ENCODE assay signal across 10 mouse cellular contexts in the genomic region with DNA sequence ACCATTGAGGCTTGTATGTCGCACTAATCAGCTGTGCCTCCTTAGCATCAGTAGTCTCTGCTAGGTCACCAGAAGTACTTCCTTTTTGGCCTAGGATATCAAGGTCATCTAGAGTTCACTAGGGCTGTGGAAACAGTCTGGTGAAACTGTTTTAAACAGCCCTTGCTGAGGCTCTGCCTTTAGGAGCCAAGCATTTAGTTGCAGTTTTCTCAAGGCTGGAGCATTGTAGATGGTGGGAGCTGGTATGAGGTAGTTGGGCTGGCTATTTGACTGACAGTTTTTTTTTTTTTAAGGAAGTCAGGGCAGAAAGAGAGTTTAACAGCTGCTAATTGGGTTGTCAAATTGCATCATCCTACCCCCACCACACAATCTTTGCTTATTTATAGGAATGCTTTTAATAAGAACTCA. TPM values are rescaled to one million over a fixed set of nuclear protein-coding genes. Genes with fewer than 3 reads are reported as not detected.
DNase-seq lines count a peak whose midpoint lies in the region; ATAC-seq and TF ChIP-seq lines count a peak whose summit lies in the region.
"Had no signal": no experiment of that assay in that cellular context is flagged by ENCODE, and none has a peak within 500 bp of the region (broad histone marks: within the 10 kb centered on the region; RNA-seq: fewer than 3 reads in every experiment).

No protein-coding gene starts in this region.

- peak; percentile 42 for DNase-seq in CH12.LX (ENCODE audit: extremely low read depth)
- DNase-seq in forebrain, embryonic 11.5 days (ENCODE audit: low spot score): no peak
- no peak for DNase-seq in forebrain, embryonic 10.5 days (ENCODE audit: extremely low spot score, low spot score)
- DNase-seq in spleen, adult 18-20 months: no peak

- no peaks in the 10 kb centered on the region for H3K79me2 ChIP-seq in CH12.LX (replicated peaks; ENCODE audit: control insufficient read depth, extremely low read depth, insufficient read depth, poor library complexity, severe bottlenecking)

- dilution Hi-C loops in CH12.LX (cut with MboI; ENCODE audit: extremely low pct_ligation_motif_present, extremely low pct_unique_long_range_greater_than_20kb, low sequenced_read_pairs): no loop called here

- H3K9me3 ChIP-seq in kidney, embryonic 15.5 days (replicated peaks): no peaks in the 10 kb centered on the region
- no peaks in the 10 kb centered on the region for H3K9me3 ChIP-seq in kidney, embryonic 14.5 days (ENCODE audit: control insufficient read depth, low read length)
- no peaks in the 10 kb centered on the region for H3K9me3 ChIP-seq in CH12.LX (replicated peaks; ENCODE audit: low read length)
- H3K9me3 ChIP-seq in forebrain, embryonic 11.5 days (ENCODE audit: control insufficient read depth, low read length): no peaks in the 10 kb centered on the region
- H3K9me3 ChIP-seq in forebrain, embryonic 10.5 days: no peaks in the 10 kb centered on the region

- TF ChIP-seq RAD21 in CH12.LX (IDR thresholded peaks at IDR 0.05; ENCODE audit: low read depth, low read length): no peak

- no peaks in the 10 kb centered on the region for H3K36me3 ChIP-seq in kidney, embryonic 15.5 days
- H3K36me3 ChIP-seq in kidney, embryonic 14.5 days (ENCODE audit: control insufficient read depth, insufficient read depth, low read length): no peaks in the 10 kb centered on the region
- H3K36me3 ChIP-seq in CH12.LX (replicated peaks in 1 of 2; ENCODE audit: control insufficient read depth in 1 of 2, insufficient read depth in 1 of 2, low read length in 1 of 2): peaks cover 0 to 14% of the 10 kb centered on the region in 2 experiments
- no peaks in the 10 kb centered on the region for H3K36me3 ChIP-seq in forebrain, embryonic 11.5 days (ENCODE audit: control insufficient read depth, insufficient read depth, low read length)
- no peaks in the 10 kb centered on the region for H3K36me3 ChIP-seq in forebrain, embryonic 10.5 days (replicated peaks)

- 38% methylated on average over 1 of the region's 1 CpGs for whole genome bisulfite sequencing in kidney, embryonic 15.5 days
- 48% methylated on average over 1 of the region's 1 CpGs for WGBS in kidney, embryonic 14.5 days
- WGBS in forebrain, embryonic 11.5 days: 78% methylated on average over 1 of the region's 1 CpGs
- WGBS in forebrain, embryonic 10.5 days: 74% methylated on average over 1 of the region's 1 CpGs

- no peaks in the 10 kb centered on the region for H3K27me3 ChIP-seq in kidney, embryonic 15.5 days
- H3K27me3 ChIP-seq in kidney, embryonic 14.5 days (ENCODE audit: control insufficient read depth, insufficient read depth, low read length): no peaks in the 10 kb centered on the region
- no peaks in the 10 kb centered on the region for H3K27me3 ChIP-seq in CH12.LX (replicated peaks)
- no peaks in the 10 kb centered on the region for H3K27me3 ChIP-seq in forebrain, embryonic 11.5 days (ENCODE audit: control insufficient read depth, insufficient read depth, low read length)
- H3K27me3 ChIP-seq in forebrain, embryonic 10.5 days (ENCODE audit: poor library complexity, severe bottlenecking): no peaks in the 10 kb centered on the region
- H3K27me3 ChIP-seq: Patski had no signal

- no peak overlapping the region for H3K9ac ChIP-seq in kidney, embryonic 15.5 days
- H3K9ac ChIP-seq in kidney, embryonic 14.5 days (ENCODE audit: low read depth, low read length): no peak overlapping the region
- no peak overlapping the region for H3K9ac ChIP-seq in CH12.LX (ENCODE audit: insufficient read depth, low read depth)
- H3K9ac ChIP-seq in forebrain, embryonic 11.5 days (ENCODE audit: low read length): no peak overlapping the region

- 0 out of 2 replicates have a peak overlapping the region, but pooled peaks have one; percentile 13 for H3K27ac ChIP-seq in kidney, embryonic 15.5 days
- H3K27ac ChIP-seq in kidney, embryonic 14.5 days (ENCODE audit: low read depth, low read length): no peak overlapping the region
- no peak overlapping the region for H3K27ac ChIP-seq in CH12.LX (ENCODE audit: insufficient read depth, low read depth)
- H3K27ac ChIP-seq in cortical plate, adult 2 months (ENCODE audit: insufficient read depth, low read length): 0 out of 2 replicates have a peak overlapping the region, but pooled peaks have one; percentile 47
- H3K27ac ChIP-seq in forebrain, embryonic 11.5 days (ENCODE audit: low read depth, low read length): no peak overlapping the region
- no peak overlapping the region for H3K27ac ChIP-seq in forebrain, embryonic 10.5 days

- ATAC-seq in kidney, embryonic 15.5 days (replicated peaks; ENCODE audit: low FRiP score): no peak
- no peak for ATAC-seq in kidney, embryonic 14.5 days (ENCODE audit: low FRiP score, low TSS enrichment)
- peak; percentile 96 for ATAC-seq in megakaryocyte, adult 5-6 weeks (ENCODE audit: poor library complexity, severe bottlenecking)
- no peak for ATAC-seq in forebrain, embryonic 11.5 days (replicated peaks; ENCODE audit: low FRiP score)
- ATAC-seq: midbrain, embryonic 16.5 days; Patski had no signal

- no peak for TF ChIP-seq POLR2A in CH12.LX (IDR thresholded peaks at IDR 0.05; ENCODE audit: low read depth, low read length)
- TF ChIP-seq POLR2A in cortical plate, adult 2 months (IDR thresholded peaks at IDR 0.05; ENCODE audit: extremely low read depth, insufficient read depth, low read length): no peak

- peak; percentile 40; the same call in 1 of the 2 replicates for TF ChIP-seq EP300 in CH12.LX (IDR thresholded peaks at IDR 0.05; ENCODE audit: low read length)

- no peak overlapping the region for H3K4me3 ChIP-seq in kidney, embryonic 15.5 days (replicated peaks)
- H3K4me3 ChIP-seq in kidney, embryonic 14.5 days (ENCODE audit: low read length): no peak overlapping the region
- no peak overlapping the region for H3K4me3 ChIP-seq in CH12.LX (replicated peaks in 1 of 3; ENCODE audit: low read depth in 2 of 3, low read length in 2 of 3, poor library complexity in 1 of 3)
- H3K4me3 ChIP-seq in cortical plate, adult 2 months (ENCODE audit: insufficient read depth, low read length): no peak overlapping the region
- H3K4me3 ChIP-seq in forebrain, embryonic 11.5 days (ENCODE audit: low read depth, low read length): no peak overlapping the region
- H3K4me3 ChIP-seq in forebrain, embryonic 10.5 days: no peak overlapping the region

- in situ Hi-C loops in CH12.LX (cut with MboI; ENCODE audit: low pct_ligation_motif_present, low pct_unique_long_range_greater_than_20kb, low sequenced_read_pairs): loop anchor here (5.0 kb wide), 1 partner anchor 35 kb away; no protein-coding TSS in a partner anchor

- peaks cover 31% of the 10 kb centered on the region for H3K4me1 ChIP-seq in kidney, embryonic 15.5 days
- peaks cover 24% of the 10 kb centered on the region for H3K4me1 ChIP-seq in kidney, embryonic 14.5 days (ENCODE audit: control insufficient read depth, insufficient read depth, low read length)
- peaks cover 8 to 26% of the 10 kb centered on the region in 2 experiments for H3K4me1 ChIP-seq in CH12.LX (ENCODE audit: control insufficient read depth in 1 of 2, insufficient read depth in 2 of 2)
- H3K4me1 ChIP-seq in cortical plate, adult 2 months (ENCODE audit: control insufficient read depth, insufficient read depth, low read length): peaks cover 6% of the 10 kb centered on the region; the same call in 1 of the 2 replicates
- 0 out of 2 replicates have a peak, but pooled peaks cover 2% of the 10 kb centered on the region for H3K4me1 ChIP-seq in forebrain, embryonic 11.5 days (replicated peaks; ENCODE audit: control insufficient read depth, insufficient read depth, low read length)
- peaks cover 31% of the 10 kb centered on the region for H3K4me1 ChIP-seq in forebrain, embryonic 10.5 days

- H3K4me2 ChIP-seq in kidney, embryonic 15.5 days: no peak overlapping the region
- no peak overlapping the region for H3K4me2 ChIP-seq in kidney, embryonic 14.5 days (replicated peaks; ENCODE audit: low read depth, low read length)
- H3K4me2 ChIP-seq in CH12.LX (ENCODE audit: insufficient read depth, low read depth, poor library complexity, severe bottlenecking): peak overlapping the region; percentile 52; the same call in 1 of the 2 replicates
- H3K4me2 ChIP-seq in forebrain, embryonic 11.5 days (ENCODE audit: low read depth, low read length, severe bottlenecking): no peak overlapping the region

- no peak for TF ChIP-seq CTCF in CH12.LX (conservative IDR thresholded peaks at IDR 0.05 in 1 of 2, IDR thresholded peaks at IDR 0.05 in 1 of 2; ENCODE audit: low read depth in 2 of 2, low read length in 2 of 2)
- TF ChIP-seq CTCF in cortical plate, adult 2 months (IDR thresholded peaks at IDR 0.05; ENCODE audit: extremely low read depth, insufficient read depth, low read length): no peak

TF ChIP-seq in CH12.LX, 34 proteins besides CTCF, POLR2A, EP300 and RAD21:
- TF ChIP-seq MAFK (IDR thresholded peaks at IDR 0.05; ENCODE audit: insufficient replicate concordance, low read length) (no peak), MAZ (IDR thresholded peaks at IDR 0.05; ENCODE audit: low read depth, low read length) (0 out of 2 replicates have a peak, but pooled peaks have one; percentile 31), HCFC1 (IDR thresholded peaks at IDR 0.05; ENCODE audit: low read depth, low read length) (peak; percentile 16; the same call in 1 of the 2 replicates), ETS1 (conservative IDR thresholded peaks at IDR 0.05; ENCODE audit: low read depth, low read length) (no peak), ZNF384 (IDR thresholded peaks at IDR 0.05; ENCODE audit: low read depth, low read length) (peak; percentile 89), ELF1 (IDR thresholded peaks at IDR 0.05; ENCODE audit: low read depth, low read length) (0 out of 2 replicates have a peak, but pooled peaks have one; percentile 32)

RNA-seq across cellular contexts. Expression of a gene that starts 56.6 kb away (rescaled TPM):
- polyA plus RNA-seq in kidney, embryonic 15.5 days (2015; fragmentation: Nextera tagmentation; extraction: Ambion mirVana): 15.2 and 15.6 TPM in 2 replicates
- 7.5 and 15.6 TPM in 2 replicates for polyA plus RNA-seq in kidney, embryonic 14.5 days (2014; fragmentation: Nextera tagmentation; extraction: Ambion mirVana)
- 6.4 and 8.7 TPM in 2 replicates for total RNA-seq in CH12.LX (2012; rRNA removed)
- total RNA-seq in CH12.LX (2014; rRNA removed): 5.6 and 7.8 TPM in 2 replicates
- 9.5 and 11.0 TPM in 2 replicates for polyA plus RNA-seq in CH12.LX (2012; ENCODE audit: insufficient read length, low read depth)
- 24.8 and 26.4 TPM in 2 replicates for polyA plus RNA-seq in cortical plate, adult 2 months (2012; rRNA removed)
- total RNA-seq in megakaryocyte, adult 5-6 weeks (2015): 26.8 and 26.9 TPM in 2 replicates
- total RNA-seq in megakaryocyte, adult 5-6 weeks (2017): 37.1 and 38.3 TPM in 2 replicates
- polyA plus RNA-seq in forebrain, embryonic 11.5 days (2014; fragmentation: Nextera tagmentation; extraction: Ambion mirVana): 19.9 and 21.5 TPM in 2 replicates
- polyA plus RNA-seq in forebrain, embryonic 10.5 days (2016; fragmentation: Nextera tagmentation; extraction: Ambion mirVana): 11.9 and 13.0 TPM in 2 replicates

Comparison
In these comparisons a context has a peak if more than half of its experiments do, and no peak if none do; other contexts are left out.
1. H3K27ac ChIP-seq: peak in kidney, embryonic 15.5 days (single experiment) and cortical plate, adult 2 months (single experiment); none in kidney, embryonic 14.5 days (single experiment), CH12.LX (single experiment), forebrain, embryonic 11.5 days (single experiment) and forebrain, embryonic 10.5 days (single experiment).